Comparison of ENCODE assay signal across 9 mouse cellular contexts in genomic region chr7:73771384-73772274, GRCm38 (mm10). TPM values are rescaled to one million over a fixed set of nuclear protein-coding genes. Genes with fewer than 3 reads are reported as not detected.
A peak's percentile ranks its signal among the peaks of the same experiment; 100 is the strongest.
DNase-seq lines count a peak whose midpoint lies in the region; ATAC-seq lines count a peak whose summit lies in the region.
"Had no signal": no experiment of that assay in that cellular context is flagged by ENCODE, and none has a peak within 500 bp of the region (broad histone marks: within the 10 kb centered on the region; RNA-seq: fewer than 3 reads in every experiment).

No protein-coding gene starts in this region.

- peak; percentile 33; the same call in 1 of the 2 replicates for ATAC-seq in heart, embryonic 12.5 days (ENCODE audit: insufficient number of reproducible peaks, low FRiP score)
- ATAC-seq in neural tube, embryonic 15.5 days (ENCODE audit: low FRiP score) = peak; percentile 28; the same call in 1 of the 2 replicates

- peak overlapping the region; percentile 30 for H3K4me3 ChIP-seq in heart, embryonic 12.5 days
- H3K4me3 ChIP-seq in neural tube, embryonic 15.5 days (replicated peaks) = no peak overlapping the region
- H3K4me3 ChIP-seq: myocyte had no signal

- no peaks in the 10 kb centered on the region for H3K27me3 ChIP-seq in heart, embryonic 12.5 days (replicated peaks)
- H3K27me3 ChIP-seq in neural tube, embryonic 15.5 days (replicated peaks) = no peaks in the 10 kb centered on the region

- peak; percentile 5 for DNase-seq in layer of hippocampus, adult 9-11 months
- no peak for DNase-seq in layer of hippocampus, adult 18-20 months (ENCODE audit: low spot score in 2 of 2)
- DNase-seq in ZHBTc4 (ENCODE audit: low read depth, low spot score) = peak; percentile 21
- DNase-seq in kidney, postnatal 4 days = peak; percentile 45 to 56
- no peak for DNase-seq in spleen, postnatal 36 days (ENCODE audit: low spot score in 2 of 2)
- DNase-seq in frontal cortex, postnatal 36 days (ENCODE audit: low spot score in 2 of 2) = no peak

- H3K9me3 ChIP-seq in heart, embryonic 12.5 days (replicated peaks) = no peaks in the 10 kb centered on the region
- no peaks in the 10 kb centered on the region for H3K9me3 ChIP-seq in neural tube, embryonic 15.5 days (replicated peaks)

- no peak overlapping the region for H3K9ac ChIP-seq in heart, embryonic 12.5 days
- no peak overlapping the region for H3K9ac ChIP-seq in neural tube, embryonic 15.5 days (replicated peaks)

- peak overlapping the region; percentile 50 for H3K4me2 ChIP-seq in heart, embryonic 12.5 days
- H3K4me2 ChIP-seq in neural tube, embryonic 15.5 days = peak overlapping the region; percentile 11; the same call in 1 of the 2 replicates

- peaks cover 18% of the 10 kb centered on the region for H3K4me1 ChIP-seq in heart, embryonic 12.5 days (replicated peaks)
- H3K4me1 ChIP-seq in neural tube, embryonic 15.5 days = peaks cover 15% of the 10 kb centered on the region

- H3K36me3 ChIP-seq in heart, embryonic 12.5 days = 0 out of 2 replicates have a peak, but pooled peaks cover 5% of the 10 kb centered on the region
- H3K36me3 ChIP-seq in neural tube, embryonic 15.5 days = no peaks in the 10 kb centered on the region

- 40% methylated on average over 19 of the region's 19 CpGs for WGBS in heart, embryonic 12.5 days
- WGBS in neural tube, embryonic 15.5 days = 36% methylated on average over 19 of the region's 19 CpGs

- H3K27ac ChIP-seq in heart, embryonic 12.5 days (ENCODE audit: poor library complexity, severe bottlenecking) = 0 out of 2 replicates have a peak overlapping the region, but pooled peaks have one; percentile 14
- no peak overlapping the region for H3K27ac ChIP-seq in neural tube, embryonic 15.5 days (replicated peaks)

RNA-seq across cellular contexts. Expression of gene Fam174b, which starts 31.5 kb away (rescaled TPM):
- total RNA-seq in layer of hippocampus, adult 18-20 months (2021) = 10 to 100 TPM; 30.3 to 33.0 TPM
- polyA plus RNA-seq in heart, embryonic 12.5 days (2016; fragmentation: Nextera tagmentation; extraction: Ambion mirVana) = 46.8 and 51.4 TPM in 2 replicates
- 37.0 and 37.6 TPM in 2 replicates for polyA plus RNA-seq in neural tube, embryonic 15.5 days (2015; fragmentation: Nextera tagmentation; extraction: Ambion mirVana)
- polyA plus RNA-seq: myocyte had no signal

Comparison
In these comparisons a context has a peak if more than half of its experiments do, and no peak if none do; other contexts are left out.
1. DNase-seq: peak in layer of hippocampus, adult 9-11 months (single experiment), ZHBTc4 (single experiment) and kidney, postnatal 4 days (2 of 2); none in layer of hippocampus, adult 18-20 months (0 of 2), spleen, postnatal 36 days (0 of 2) and frontal cortex, postnatal 36 days (0 of 2).